Mouse (Mus musculus) midbrain, embryonic 16.5 days (tissue): ENCODE data around the gene Tmem240. TPM values are rescaled to one million over a fixed set of nuclear protein-coding genes. Genes with fewer than 3 reads are reported as not detected.
"Not testable (repeated sequence)": the region's sequence is repeated elsewhere in the genome, so short reads cannot be mapped to it uniquely, and the experiment has no call there.

Source experiments
- ATAC-seq: fragments of 200-750 bp; cut with Nextera tagmentation; 2 replicates; pipeline ENCODE4 v1.8.0; 2017; ENCODE audit warnings: moderate TSS enrichment
- H3K27ac ChIP-seq: fragments of 300-500 bp; sonication (generic); 2 replicates; pipeline ENCODE4 v1.5.1; 2014; ENCODE audit warnings: mild to moderate bottlenecking, low read length, mixed read lengths
- H3K27me3 ChIP-seq: fragments of 300-500 bp; sonication (generic); 2 replicates; pipeline ENCODE4 v1.6.1; 2014; ENCODE audit warnings: low read depth, low read length, mixed read lengths; ENCODE audit not compliant: control insufficient read depth, insufficient read depth
- H3K36me3 ChIP-seq: fragments of 300-500 bp; sonication (generic); 2 replicates; pipeline ENCODE4 v1.6.1; 2014; ENCODE audit warnings: mild to moderate bottlenecking, low read length, moderate library complexity, mixed read lengths; ENCODE audit not compliant: control insufficient read depth, insufficient read depth
- H3K4me1 ChIP-seq: fragments of 300-500 bp; sonication (generic); 2 replicates; pipeline ENCODE4 v1.6.1; 2014; ENCODE audit warnings: mild to moderate bottlenecking, low read length, mixed read lengths; ENCODE audit not compliant: control insufficient read depth, insufficient read depth
- H3K4me2 ChIP-seq: fragments of 300-500 bp; sonication (generic); 2 replicates; pipeline ENCODE4 v1.6.1; 2014; ENCODE audit warnings: mild to moderate bottlenecking, low read length, mixed read lengths
- H3K4me3 ChIP-seq: fragments of 300-500 bp; sonication (generic); 2 replicates; pipeline ENCODE4 v1.5.1; 2014; ENCODE audit warnings: low read depth, mild to moderate bottlenecking, low read length, moderate library complexity, mixed read lengths
- H3K9ac ChIP-seq: fragments of 300-500 bp; sonication (generic); 2 replicates; pipeline ENCODE4 v1.6.1; 2014; ENCODE audit warnings: low read depth, low read length, mixed read lengths
- H3K9me3 ChIP-seq: fragments of 300-500 bp; sonication (generic); replicated peaks from 2 replicates; pipeline ENCODE4 v1.6.1; 2014; ENCODE audit warnings: mild to moderate bottlenecking, low read length, mixed read lengths; ENCODE audit not compliant: control insufficient read depth, poor library complexity, severe bottlenecking
- WGBS: fragments of 180-500 bp; shearing (Covaris S2); extraction: QIAGEN DNeasy Blood & Tissue Kit; methylation state at CpG from one replicate; pipeline ENCODE4 v1.1.7; 2014; 5-methylcytosine and 5-hydroxymethylcytosine counted together
- polyA plus RNA-seq: library from polyadenylated mRNA; unstranded; fragments of >200 nt; fragmentation: Nextera tagmentation; extraction: Ambion mirVana; gene quantifications from 2 replicates; pipeline ENCODE4 v1.2.1, GENCODE M21; 2015

Tmem240 gene
- polyA plus RNA-seq, 1 experiment from 2014 or later, result 25.3 TPM

DNA sequence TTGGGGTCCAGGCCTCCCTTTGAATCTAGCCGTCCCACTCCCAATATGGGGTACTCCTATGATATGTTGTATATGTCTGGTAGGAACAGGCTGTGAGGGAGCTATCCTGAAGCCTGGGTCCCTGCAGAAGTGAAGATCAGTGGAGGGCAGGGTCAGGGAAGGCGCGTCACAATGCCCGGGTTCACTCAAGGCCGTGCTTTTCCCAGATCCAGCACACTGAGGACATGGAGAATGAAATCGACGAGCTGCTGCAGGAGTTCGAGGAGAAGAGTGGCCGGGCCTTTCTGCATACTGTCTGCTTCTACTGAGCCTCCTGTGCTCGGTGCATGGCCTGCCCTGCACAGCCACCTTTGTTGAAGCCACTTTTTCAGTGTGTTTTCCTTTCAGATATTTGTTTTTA, 1.3 kb upstream of the Tmem240 start:
- H3K9ac ChIP-seq, result no peak overlapping the region
- no peak overlapping the region for H3K4me3 ChIP-seq
- ATAC-seq, result no peak
- H3K27ac ChIP-seq, result no peak overlapping the region
- no peaks in the 10 kb centered on the region for H3K9me3 ChIP-seq
- H3K4me2 ChIP-seq, result peak overlapping the region; percentile 91; the same call in 1 of the 2 replicates
- peaks cover 26% of the 10 kb centered on the region for H3K4me1 ChIP-seq
- H3K27me3 ChIP-seq, result no peaks in the 10 kb centered on the region
- no peaks in the 10 kb centered on the region; the same call in 1 of the 2 replicates for H3K36me3 ChIP-seq
- 87% methylated on average over 10 of the region's 10 CpGs for WGBS

DNA sequence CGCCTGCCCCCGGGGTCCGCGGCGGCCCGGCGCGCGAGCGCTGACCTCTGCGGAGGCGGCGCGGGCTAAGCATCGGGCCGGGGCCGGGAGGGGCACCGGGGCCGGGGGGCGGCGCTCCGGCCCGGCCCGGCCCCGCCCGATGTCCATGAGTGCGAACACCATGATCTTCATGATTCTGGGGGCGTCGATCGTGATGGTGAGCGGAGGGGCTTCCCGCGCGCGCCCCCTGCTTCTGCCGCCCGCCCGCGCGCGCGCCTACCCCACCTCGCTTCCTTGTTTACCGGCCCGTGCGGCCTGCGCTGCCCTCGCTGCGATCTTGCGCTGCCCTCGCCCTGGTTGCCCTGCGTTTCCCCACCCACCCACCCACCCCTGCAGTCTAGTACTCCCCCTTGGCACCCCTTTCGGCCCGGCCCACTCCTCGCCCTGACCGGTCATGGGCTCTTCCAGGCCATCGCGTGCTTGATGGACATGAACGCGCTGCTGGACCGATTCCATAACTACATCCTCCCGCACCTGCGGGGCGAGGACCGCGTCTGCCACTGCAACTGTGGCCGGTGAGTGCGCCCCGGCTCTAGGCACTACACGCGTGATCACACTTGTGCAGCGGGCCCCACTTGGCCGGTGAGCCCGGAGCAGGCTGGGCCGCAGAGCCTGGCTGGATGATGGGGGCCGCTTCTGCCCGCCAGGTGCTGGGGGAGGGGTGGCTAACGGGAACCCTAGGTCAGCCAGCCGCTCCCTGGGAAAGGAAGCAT, 527 bp downstream of the Tmem240 start:
- ATAC-seq, result peak; percentile 62
- Histone ChIP-seq H3K27me3 (no peaks in the 10 kb centered on the region), H3K36me3 (peaks cover 8% of the 10 kb centered on the region), H3K4me1 (peaks cover 26% of the 10 kb centered on the region), H3K27ac (peak overlapping the region; percentile 96), H3K4me3 (peak overlapping the region; percentile 88), H3K9ac (peak overlapping the region; percentile 96), H3K4me2 (peak overlapping the region; percentile 91), H3K9me3 (no peaks in the 10 kb centered on the region)
- under 1% methylated on average over 45 of the region's 79 CpGs for WGBS

DNA sequence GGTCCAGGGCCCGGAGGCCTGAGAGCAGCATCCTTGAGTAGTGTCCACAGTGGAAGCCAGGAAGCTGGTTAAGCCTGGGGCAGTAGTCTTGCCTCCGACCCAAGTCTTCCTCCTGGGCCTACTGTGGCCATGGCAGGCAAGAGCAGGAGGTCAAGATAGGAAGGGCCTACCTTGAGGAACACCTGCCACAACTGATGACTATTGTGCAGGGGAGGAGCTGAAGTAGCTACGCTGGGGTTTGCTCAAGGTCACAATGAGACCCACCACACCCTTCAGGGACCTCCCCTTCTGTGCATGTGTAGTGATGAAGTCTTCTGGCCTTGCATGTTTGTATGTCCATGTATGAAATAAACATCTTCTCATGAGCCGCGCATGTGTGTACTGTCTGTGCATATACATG, 1.2 kb downstream of the Tmem240 start:
- 0 out of 2 replicates have a peak, but pooled peaks have one; percentile 2 for ATAC-seq
- peaks cover 26% of the 10 kb centered on the region for H3K4me1 ChIP-seq

DNA sequence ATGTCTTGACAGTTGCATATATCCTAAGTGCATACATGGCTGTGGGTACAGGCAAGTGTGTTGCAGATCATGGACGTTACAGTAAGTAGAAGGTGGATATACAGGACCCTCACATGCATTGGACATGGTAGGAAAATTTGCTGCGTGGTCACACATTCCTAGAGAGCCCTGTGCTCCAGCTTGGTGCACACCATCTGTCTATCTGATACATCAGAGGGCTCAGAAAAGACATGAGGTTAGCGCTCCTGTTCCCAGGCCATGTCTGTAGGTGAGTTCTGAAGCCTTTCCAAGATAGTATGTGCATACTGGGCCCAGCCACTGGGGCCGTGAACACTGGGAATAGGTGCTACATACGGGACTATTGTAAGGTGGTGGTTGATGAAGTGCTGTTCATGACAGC, 1.8 kb downstream of the Tmem240 start:
- Histone ChIP-seq H3K36me3 (peaks cover 15% of the 10 kb centered on the region), H3K4me3 (no peak overlapping the region; the same call in 1 of the 2 replicates), H3K9me3 (no peaks in the 10 kb centered on the region), H3K27me3 (no peaks in the 10 kb centered on the region), H3K9ac (no peak overlapping the region), H3K4me2 (peak overlapping the region; percentile 91), H3K27ac (no peak overlapping the region), H3K4me1 (peaks cover 26% of the 10 kb centered on the region)
- no peak for ATAC-seq
- 94% methylated on average over 5 of the region's 5 CpGs for WGBS

More for the DNA sequence above, 1.2 kb downstream of the Tmem240 start:
- peak overlapping the region; percentile 96 for H3K27ac ChIP-seq
- peak overlapping the region; percentile 91 for H3K4me2 ChIP-seq
- peak overlapping the region; percentile 96 for H3K9ac ChIP-seq
- H3K9me3 ChIP-seq, result no peaks in the 10 kb centered on the region
- 61% methylated on average over 5 of the region's 5 CpGs for WGBS
- H3K36me3 ChIP-seq, result peaks cover 9% of the 10 kb centered on the region
- peak overlapping the region; percentile 88 for H3K4me3 ChIP-seq
- H3K27me3 ChIP-seq, result no peaks in the 10 kb centered on the region

DNA sequence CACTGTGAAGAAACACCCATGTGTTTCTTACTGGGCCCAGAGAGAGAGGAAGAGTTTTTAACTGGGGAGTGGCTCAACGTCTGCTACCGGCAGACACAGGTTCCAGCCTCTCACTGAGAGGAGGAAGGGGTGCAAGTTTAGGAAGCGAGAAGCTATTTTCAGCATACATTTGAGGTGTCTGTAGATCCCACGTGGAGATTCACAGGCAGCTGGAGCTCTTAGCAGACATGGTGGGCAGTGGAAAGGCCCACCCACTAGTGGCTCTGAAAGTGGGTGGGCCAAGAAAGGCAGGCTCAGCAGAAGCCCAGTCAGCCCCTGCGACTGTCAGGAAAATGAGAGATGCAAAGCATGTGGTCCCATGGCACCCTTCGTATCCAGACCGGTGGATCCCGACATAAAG, 3.7 kb downstream of the Tmem240 start:
- ATAC-seq, result no peak
- no peaks in the 10 kb centered on the region for H3K27me3 ChIP-seq
- H3K4me2 ChIP-seq, result no peak overlapping the region
- peaks cover 26% of the 10 kb centered on the region for H3K4me1 ChIP-seq
- H3K27ac ChIP-seq, result no peak overlapping the region
- H3K9ac ChIP-seq, result no peak overlapping the region
- peaks cover 27% of the 10 kb centered on the region for H3K36me3 ChIP-seq
- no peaks in the 10 kb centered on the region for H3K9me3 ChIP-seq
- 73% methylated on average over 8 of the region's 8 CpGs for WGBS
- no peak overlapping the region for H3K4me3 ChIP-seq

DNA sequence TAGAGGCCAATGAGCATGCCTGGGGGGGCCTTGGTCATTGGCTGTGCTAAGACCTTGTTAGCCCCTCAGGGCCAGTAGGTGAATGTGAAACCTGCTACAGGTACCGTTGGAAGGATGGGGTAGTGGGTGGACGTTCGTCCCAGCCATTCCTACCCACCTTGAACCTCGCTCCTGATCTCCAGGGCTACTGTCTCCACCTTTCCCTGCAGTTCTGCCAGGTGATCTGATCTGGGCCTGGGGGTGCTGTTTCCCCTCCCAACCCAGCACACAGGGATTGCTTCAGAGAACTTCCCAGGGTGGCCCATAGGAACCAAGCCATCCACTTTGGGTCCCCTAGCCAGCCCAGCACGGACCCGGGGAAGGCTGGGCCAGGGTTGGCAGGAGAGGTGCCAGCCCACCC, 4.6 kb downstream of the Tmem240 start:
- no peak overlapping the region for H3K4me3 ChIP-seq
- H3K4me2 ChIP-seq, result no peak overlapping the region
- H3K4me1 ChIP-seq, result peaks cover 20% of the 10 kb centered on the region
- H3K9me3 ChIP-seq, result no peaks in the 10 kb centered on the region
- peaks cover 32% of the 10 kb centered on the region for H3K36me3 ChIP-seq
- 82% methylated on average over 6 of the region's 6 CpGs for WGBS
- H3K9ac ChIP-seq, result no peak overlapping the region
- H3K27me3 ChIP-seq, result no peaks in the 10 kb centered on the region
- no peak overlapping the region for H3K27ac ChIP-seq
- ATAC-seq, result no peak

DNA sequence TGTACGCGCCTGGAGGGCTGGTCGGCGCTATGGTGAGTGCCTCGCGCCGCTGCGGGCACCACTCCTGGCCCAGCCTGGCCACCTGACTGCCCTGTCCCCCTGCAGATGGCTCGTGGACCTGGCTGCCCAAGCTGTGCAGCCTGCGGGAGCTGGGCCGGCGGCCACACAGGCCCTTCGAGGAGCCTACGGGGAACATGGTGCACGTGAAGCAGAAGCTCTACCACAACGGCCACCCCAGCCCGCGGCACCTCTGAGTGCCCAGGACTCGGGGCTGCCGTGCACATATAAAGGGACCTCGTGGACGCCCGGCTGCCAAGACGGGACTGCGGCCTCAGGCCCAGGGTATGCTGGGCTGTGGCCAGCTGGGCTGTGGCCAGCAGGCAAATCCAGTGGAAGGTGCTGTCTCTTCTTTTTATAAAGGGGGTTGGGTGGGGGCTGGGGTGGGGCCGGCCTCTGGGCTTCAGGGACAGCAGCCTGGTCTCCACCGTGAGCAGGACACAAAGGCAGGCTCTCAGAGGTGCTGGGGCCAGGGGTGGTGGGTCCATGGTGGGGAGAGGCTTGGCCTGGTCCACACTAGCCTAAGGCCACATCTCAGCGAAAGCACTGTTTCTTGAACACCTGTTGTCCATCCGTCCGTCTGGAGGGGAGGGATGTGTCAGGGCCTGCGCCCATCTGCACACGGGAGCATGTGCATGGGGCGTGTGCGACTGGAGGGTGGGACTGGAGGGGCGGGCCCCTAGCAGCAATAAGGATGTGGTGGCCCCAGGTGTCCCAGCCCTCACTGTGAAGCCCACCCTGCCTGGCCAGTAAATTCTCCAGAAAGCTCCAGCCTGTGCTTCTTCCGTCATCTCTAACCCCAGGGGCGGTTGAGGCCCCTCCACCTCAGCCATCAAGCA, 5.4 kb downstream of the Tmem240 start:
- peaks cover 34% of the 10 kb centered on the region for H3K36me3 ChIP-seq
- ATAC-seq, result no peak
- no peak overlapping the region for H3K4me3 ChIP-seq
- peaks cover 19% of the 10 kb centered on the region for H3K4me1 ChIP-seq
- WGBS, result 82% methylated on average over 37 of the region's 37 CpGs
- H3K27ac ChIP-seq, result no peak overlapping the region
- H3K27me3 ChIP-seq, result no peaks in the 10 kb centered on the region
- H3K9ac ChIP-seq, result no peak overlapping the region
- H3K9me3 ChIP-seq, result no peaks in the 10 kb centered on the region
- H3K4me2 ChIP-seq, result no peak overlapping the region

DNA sequence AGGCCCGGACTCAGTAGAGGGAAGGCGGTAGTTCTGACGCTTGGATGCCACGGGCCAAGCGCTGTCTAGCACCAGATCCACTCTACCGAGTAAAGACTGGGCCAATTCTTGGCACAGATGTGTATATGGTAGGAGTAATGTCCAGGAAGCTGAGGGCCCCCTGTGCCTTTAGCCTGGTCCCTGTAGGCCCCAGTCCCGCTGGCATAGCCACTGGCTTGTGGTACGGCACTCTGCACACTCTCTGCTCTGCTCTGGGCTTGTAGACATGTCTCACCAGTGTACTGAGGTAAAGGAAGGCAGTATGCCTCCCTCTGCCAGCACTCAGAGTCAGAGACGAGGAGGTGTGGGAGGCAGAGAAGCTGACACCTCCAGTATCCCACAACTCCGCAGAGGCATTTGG, 6.1 kb downstream of the Tmem240 start:
- H3K9me3 ChIP-seq, ATAC-seq, H3K4me3 ChIP-seq, H3K27ac ChIP-seq, H3K9ac ChIP-seq, H3K4me2 ChIP-seq, H3K27me3 ChIP-seq: not testable (repeated sequence)
- Histone ChIP-seq H3K4me1 (peaks cover 17% of the 10 kb centered on the region), H3K36me3 (peaks cover 37% of the 10 kb centered on the region)
- WGBS, result 94% methylated on average over 10 of the region's 10 CpGs

DNA sequence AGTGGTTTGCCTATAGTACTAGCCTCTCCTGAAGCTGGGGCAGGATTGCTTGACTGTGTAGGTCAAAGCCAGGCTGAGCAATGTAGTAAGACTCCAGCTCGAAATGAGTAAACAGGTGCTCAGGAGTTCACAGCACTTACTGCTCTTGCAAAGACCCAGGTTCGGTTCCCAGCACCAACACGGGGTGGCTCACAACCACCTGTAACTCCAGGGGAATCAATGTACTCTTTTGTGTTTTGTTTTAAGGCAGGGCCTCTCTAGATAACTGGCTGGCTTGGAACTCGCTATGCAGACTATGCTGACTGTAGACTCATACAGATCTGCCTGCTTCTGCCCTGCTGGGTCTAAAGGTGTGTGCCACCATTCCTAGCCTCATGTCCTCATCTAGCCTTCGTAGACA, 8.1 kb downstream of the Tmem240 start:
- Histone ChIP-seq H3K9me3 (no peaks in the 10 kb centered on the region), H3K36me3 (peaks cover 48% of the 10 kb centered on the region), H3K4me3 (no peak overlapping the region), H3K9ac (no peak overlapping the region), H3K27ac (no peak overlapping the region), H3K27me3 (no peaks in the 10 kb centered on the region), H3K4me2 (no peak overlapping the region), H3K4me1 (peaks cover 2% of the 10 kb centered on the region; the same call in 1 of the 2 replicates)
- 96% methylated on average over 5 of the region's 5 CpGs for WGBS
- ATAC-seq, result no peak
